Mouse (Mus musculus) fibroblast of lung, adult 2 months (primary cell): ENCODE data around the gene Bphl.
A peak's percentile ranks its signal among the peaks of the same experiment; 100 is the strongest.

Experiments
- DNase-seq: peaks from one replicate; pipeline ENCODE4 v3.0.0-alpha.2; 2011; ENCODE audit warnings: low read depth

Bphl gene

DNA sequence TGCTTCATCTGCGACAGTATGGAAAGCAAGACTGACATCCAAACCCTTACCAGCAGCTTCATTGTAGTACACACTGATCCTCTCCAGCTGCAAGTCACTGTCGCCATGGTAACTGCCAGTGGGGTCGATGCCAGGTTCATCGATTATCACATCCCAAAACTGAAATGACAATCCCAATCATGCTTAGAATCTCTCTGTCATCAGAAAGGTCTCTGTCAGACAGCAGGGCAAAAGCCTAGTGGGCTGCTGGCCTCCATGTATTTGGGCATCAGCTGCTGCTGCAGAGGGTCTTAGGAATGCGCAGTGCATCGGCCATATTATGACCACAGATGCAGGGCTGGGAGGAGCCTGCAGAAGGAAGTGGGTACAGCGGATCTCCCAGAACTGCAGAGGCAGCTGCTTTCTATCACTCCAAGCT, 51.5 kb downstream of the Bphl start:
- no peak for DNase-seq

DNA sequence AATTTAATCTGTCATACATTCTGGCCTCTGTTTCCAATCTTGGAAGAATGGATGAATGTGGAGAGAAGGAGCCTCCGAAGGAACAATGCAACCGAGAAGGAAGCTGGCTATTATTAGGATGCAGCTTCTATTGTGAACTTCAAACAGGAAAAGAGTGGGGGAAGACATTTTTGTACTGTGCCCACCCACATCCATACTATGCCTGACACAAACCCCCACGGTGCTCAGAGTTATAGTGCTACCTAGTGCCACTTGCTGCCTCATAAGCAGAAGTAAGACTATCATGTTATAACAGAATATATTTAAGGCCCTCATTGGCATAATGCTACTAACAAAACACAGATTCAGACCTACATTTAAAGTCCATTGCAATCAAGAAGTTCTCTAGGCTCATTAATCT, 52.0 kb downstream of the Bphl start:
- DNase-seq = no peak

DNA sequence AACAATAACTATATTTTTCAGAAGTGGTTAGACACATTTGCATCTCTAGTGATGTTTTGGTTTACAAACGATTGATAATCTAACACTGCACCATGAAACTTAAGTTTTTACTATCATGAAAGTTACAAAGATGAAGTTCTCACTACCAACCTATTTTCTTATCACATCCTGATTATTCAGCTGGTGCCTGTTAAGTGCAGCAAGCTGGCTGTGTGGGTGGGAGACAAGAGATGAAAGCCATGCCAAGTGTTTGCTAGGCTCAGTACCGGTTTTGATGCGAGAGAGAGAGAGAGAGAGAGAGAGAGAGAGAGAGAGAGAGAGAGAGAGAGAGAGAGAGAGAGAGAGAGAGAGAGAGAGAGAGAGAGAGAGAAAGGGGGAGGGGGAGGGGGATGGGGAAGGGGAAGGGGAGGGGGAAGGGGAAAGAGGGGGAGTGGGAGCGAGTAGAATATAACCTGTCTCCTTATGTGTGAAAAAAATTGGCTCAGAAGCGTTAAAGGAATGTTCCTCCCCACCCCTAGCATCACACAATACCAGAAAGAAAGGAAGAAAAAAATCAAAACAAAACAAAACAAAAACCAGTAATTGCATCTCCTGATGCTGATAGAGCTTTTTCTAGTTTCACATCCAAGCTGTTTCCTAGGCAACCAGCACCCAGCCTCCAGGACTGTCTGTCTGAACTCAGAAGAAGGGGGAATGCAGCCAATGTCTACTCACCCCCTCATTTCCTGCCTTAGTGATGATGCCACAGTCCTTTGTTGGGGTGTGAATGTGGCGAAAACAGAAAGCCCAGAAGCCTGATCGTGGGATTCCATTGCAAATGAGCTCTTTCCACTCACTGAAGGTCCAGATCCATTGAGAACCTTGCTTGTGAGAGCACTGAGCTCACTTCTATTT, 58.4 kb downstream of the Bphl start:
- peak; percentile 73 for DNase-seq

DNA sequence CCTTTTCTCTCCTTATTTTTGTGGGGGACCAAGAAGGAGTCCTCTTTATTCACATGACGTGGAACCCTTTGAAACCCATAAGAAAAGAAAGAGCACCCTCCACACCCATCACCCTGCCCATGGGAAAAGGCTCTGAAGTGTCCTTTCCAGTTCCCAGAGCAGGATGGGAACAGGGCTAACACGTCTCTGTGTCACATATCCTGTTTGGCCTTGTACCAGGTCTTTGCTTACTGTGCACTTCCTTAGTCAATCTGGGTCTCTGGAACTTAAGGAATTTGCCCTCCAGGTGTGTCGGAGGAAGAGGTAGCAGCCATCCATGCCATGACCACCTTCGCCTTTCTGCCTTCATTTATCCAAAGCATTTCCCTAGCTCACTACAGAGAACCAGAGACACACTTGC, 59.1 kb downstream of the Bphl start:
- DNase-seq = no peak

DNA sequence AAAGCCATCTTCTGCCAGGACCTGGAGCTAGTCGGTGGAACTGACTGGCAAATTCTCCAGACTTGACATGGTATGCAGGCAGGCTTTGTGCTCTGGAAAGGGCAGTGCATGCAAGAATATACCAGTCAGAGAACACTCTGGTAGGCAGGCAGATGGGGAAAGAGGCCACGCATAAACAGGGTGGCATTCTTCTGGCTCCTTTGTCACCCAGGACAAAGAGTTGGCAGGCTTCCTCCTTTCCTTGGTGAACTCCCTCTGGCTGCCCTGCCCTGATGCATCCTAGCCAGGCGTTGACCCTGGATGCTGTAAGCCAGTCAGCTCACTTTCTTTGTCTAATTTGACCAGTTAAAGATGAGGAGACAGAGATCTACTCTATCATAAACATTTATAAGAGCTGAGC, 59.7 kb downstream of the Bphl start:
- DNase-seq = no peak

DNA sequence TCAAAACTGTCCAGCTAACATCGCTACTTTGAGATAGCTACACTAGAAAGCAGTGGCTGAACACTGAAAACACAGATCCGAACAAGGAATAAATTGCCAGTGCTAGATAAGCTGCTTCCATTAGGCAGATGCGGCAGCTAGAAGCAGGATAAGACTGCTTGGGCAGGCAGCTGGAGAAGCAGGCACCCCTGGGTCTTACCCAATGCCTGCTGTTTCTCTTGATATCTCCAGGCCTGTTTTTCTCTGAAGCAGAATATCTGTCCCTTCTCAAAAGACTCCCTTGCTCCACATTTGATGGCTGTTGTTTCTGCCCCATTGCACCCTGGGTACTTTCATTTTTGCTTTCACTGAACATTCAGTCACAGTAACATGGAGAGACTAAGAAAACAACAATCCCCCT, 63.3 kb downstream of the Bphl start:
- no peak for DNase-seq

DNA sequence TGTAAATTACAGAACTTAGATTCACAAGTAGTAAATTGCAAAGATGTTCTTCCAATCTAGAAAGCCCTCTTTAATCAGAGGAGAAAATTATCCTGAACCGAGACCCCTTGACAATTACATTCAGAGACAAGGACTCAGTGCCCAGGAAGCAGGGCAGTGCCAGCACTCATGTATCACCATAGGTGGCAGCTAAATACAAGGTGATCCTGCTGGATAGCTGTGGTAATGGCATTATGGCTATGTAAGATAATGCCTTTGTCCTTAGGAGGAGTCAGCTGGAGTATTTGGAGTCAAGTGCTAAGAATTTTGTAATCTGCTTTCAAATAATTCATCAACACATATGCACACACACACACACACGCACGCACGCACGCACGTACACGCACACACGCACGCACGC, 63.9 kb downstream of the Bphl start:
- DNase-seq = no peak

DNA sequence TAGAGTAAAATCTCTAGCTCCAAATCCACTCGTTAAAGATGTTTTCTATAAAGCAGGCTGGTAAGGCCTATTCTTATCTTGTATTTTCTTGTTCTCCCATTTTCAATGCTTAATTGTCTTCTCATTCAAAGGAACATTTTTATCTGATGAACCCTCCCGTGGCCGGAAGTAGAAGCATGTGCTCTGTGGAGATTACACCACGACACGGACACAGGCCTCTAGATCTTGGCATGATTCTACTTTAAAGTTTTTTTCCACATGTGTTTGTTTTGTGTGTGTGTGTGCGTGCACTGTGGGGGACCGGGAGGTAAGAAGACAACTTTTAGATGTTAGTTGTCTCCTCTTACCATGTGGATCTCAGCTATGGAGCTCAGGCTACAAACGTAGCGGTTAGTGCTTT, 64.5 kb downstream of the Bphl start:
- DNase-seq = no peak

DNA sequence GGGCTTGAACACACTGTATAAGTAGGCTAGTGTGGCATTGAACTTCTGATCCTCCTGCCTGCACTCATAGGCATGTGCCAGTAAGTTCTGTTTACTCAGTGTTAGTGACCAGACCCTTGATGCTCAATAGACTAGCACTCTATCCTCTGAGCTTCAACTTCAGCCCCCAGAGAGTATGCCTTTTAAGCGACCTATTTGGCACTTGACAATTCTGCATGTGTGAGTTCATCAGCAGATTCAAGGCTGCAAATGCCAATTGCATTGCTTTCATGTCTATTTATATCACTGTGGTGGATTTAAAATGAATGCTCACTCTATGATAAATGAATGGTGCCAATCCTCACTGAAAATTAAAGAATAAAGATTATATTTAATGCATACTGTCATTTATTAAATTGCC, 68.0 kb downstream of the Bphl start:
- DNase-seq = no peak

DNA sequence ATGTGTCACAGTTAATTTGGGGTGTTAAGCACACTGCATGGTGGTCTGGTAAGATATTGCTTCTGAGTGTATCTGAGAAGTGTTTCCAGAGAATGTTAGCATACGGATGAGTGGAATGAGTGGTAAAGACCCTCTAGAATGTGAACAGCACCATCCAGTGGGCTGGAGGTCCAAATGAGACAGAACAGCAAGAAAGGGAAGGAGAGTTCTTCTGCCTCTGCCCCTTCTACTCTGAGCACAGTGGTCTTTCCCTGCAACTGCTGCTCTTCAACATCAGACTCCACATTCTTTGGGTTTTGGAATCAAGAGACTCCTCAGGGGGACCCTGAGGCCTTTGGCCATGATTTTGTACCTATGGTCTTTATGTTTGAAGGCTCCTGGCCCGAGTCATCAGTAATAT, 68.9 kb downstream of the Bphl start:
- no peak for DNase-seq

DNA sequence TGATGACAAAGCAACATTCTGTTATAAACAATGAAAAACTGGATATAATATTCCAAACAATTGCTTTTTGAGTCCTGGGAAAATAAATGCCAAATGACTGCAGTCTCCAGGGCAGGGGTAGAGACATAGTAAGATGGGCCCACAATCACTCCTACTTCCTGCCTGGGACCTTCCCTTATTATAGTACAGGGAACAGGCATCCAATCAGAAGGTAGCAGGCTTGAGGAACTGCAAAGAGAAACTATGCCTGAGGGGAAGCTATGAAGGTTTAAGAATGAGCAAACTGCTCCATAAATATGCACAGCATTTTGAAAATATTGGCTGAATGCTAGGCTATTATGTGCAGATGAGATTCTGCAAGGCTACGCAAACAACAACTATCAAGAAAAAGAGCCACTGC, 69.6 kb downstream of the Bphl start:
- DNase-seq = no peak

DNA sequence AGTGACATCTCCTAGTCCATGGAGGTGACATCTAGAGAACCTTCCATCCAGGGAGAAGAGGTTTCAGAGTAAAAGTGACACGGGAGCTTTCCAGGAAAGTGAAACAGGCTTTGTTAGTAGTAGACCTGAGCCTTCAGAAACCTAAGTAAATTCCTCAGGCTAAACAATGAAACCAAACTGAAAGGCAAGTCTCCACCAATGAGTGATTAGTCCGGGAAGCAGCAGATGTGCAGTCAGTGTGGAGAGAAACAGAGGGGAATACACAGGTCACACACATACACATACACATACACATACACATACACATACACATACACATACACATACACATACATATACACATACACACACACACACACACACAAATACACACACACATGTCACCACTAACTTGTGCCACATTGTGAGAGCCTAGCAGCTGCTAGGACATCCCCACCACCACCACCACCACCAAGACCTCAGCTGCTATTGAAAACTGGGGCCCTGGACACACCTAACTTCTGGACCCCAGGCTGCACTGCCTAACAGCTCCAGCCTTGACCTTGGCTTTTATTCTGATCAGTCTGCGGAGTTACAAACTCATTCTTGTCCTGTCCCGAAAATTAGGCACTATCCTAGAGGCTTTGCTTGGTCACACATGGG, 71.8 kb downstream of the Bphl start:
- DNase-seq = no peak

DNA sequence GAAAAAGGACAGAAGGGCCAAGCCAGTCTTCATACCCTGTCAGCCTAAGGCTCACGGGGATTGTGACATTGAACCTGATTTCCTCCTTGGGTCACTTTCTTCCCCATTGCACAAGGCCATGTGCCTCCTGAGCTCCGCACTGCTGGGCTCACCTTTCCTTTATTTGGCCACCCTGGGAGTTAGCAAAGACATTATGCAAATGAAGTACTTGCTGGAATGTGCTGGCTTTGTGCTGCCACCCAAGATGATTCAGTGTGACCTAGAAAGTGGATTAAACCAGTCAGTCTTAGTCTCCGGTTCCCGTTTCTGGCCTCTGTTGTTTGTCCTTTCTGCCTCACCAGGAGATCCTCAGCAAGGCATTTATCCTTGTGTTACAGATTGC, 72.3 kb downstream of the Bphl start:
- no peak for DNase-seq

DNA sequence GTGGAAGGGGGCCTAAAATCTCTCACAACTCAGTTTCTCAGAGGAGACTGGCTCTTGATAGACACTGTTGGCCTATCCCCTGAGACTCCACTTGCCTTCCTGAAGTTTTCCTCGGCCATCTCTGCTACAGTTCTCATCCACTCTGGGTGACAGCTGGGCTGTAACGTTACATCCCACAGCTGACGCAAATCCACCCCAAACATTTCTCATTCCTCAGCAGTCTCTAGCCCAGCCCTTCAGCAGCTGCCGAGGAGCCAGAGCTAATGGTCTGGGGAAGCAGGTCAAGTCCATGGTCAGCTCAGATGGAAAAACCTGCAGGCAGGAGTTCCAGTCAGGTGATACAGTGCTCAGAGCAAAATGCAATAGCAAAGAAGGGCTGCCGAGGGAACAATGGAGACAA, 73.6 kb downstream of the Bphl start:
- DNase-seq = no peak

DNA sequence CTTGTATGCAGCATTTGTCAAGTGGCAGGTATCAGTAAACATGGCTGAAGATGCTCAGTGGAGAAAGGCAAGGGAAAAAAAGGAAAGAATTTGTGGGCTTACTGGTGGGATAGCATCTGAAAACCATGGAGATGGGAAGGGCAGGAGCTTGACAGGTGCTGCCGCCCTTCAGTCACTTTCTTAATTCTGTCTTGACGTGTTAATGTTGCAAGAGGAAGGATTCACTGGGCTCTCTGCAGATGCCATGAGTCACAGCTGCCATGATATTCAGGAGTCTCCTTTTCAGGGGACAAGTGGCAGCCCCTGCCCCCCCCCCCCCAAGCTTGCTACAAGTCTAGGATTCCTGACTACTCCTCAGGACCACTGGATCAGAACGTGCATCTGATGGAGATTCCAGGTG, 74.5 kb downstream of the Bphl start:
- no peak for DNase-seq

DNA sequence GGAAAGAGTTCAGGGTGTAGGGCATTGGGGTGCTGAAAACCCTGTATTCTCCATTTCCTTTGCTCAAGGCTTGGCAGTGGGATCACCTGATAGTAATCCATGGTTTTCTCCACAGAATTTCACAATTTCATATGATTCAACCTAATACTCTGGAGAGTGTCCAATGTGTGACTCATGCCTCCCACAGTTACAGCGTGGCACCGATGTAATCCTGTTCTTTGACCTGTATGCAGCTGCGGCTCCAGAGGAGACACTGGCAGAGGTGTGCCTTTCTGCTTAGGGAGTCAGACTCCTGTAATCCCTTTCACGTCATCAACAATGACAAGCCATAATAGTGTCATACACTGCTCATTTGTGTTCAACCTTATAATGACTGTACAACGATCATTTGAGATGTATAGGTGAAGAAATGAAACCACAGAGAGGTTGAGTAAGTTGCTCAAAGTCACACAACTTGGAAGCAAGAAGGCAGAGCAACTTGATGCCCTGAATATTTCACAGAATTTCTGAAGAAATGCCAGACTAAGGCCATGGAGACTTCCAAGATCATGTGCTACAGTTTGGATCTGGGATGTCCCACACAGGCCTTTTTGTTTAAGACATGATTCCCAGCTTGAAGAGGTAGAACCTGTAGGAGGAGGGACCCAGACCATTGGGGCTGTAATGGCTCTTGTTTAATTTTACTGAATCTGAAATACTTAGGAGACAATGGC, 75.1 kb downstream of the Bphl start:
- peak; percentile 97 for DNase-seq

DNA sequence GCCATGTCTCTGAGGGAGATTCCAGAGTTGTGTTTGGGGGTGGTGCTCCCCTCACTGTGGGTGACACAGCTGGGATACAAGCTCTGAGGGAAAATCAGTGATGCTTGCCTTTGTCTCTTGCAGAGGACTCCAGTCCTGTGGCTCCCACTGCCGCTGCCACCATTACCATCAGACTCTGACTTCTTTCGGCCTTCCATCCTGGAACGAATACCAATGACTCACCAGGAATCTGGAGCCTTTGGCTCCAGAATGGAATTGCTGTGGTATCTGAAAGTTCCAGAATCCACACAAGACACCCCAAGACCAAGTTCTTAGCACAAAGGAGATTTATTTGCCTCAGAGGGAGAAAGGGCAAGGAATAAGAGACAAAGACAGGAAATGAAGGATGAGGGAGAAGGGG, 75.7 kb downstream of the Bphl start:
- peak; percentile 88 for DNase-seq

DNA sequence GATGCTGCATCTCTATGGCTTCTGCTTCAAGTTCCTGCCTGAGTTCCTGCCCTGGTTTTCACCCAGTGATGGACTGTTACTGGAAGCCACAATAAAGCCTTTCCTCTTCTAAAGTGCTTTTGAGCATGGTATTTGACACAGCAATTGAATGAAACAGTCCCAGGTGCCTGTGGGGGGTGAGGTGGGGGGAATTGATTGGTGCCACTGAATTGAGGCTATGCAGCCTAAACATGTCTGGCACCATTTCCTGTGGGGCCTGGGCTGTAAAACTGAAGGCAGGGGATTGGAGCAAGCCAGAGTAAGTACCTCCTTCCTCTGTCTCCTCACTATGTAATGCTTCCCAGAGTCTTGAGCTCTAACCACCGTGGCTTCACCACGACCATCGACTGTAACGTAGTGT, 77.3 kb downstream of the Bphl start:
- DNase-seq = no peak

DNA sequence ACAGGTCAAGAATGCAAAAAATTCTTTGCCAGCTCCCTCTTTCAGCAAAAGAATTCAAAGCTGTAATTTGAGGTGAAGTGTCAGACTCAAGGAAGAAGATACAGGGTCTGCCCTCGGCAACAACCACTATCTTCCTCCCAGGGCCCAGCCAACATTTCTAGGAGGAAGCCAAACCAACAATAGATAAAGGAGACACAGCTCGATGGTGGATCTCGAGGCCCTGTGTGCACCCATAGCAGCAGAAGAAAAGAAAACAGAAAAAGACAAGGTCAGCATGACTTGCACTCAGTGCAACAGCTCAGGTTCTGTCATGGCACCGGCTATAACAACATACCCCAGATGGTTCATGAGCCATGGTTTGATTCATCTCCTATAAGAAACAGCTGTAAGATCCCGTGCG, 79.1 kb downstream of the Bphl start:
- DNase-seq = no peak

DNA sequence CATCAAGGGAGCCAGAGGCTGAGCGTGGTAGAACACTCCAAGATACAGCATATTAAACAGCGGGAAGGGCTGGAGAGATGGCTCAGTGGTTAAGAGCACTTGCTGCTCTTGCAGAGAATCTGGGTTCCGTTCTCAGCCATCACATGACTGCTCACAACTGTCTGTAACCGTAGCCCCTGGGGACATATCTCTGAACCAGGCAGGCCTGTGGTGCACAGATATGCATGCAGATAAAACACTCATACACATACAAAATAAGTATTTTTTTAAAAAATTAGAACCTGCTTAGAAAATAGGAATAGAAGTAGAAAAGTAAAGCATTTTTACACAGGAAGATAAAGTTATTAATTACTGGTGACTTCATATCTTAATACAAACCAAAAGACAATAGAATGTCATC, 81.4 kb downstream of the Bphl start:
- no peak for DNase-seq

DNA sequence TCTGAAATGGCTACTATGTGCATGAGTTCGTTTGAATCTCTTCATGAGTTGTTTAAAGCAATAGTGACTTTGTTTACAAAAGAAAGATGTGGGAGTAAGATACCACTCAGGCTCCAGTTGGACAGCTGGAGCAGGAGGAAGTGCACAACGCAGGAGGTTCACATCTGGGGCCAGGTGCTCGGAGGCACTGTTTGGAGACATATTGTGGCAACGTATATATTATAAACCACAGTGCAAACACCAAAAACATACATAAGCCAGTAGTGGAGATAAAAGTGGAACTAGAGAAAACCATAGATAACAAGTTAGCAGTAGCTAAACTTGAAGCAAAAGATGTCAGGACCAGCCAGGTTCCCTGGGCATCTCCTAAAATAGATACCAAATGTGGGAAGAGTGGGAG, 82.0 kb downstream of the Bphl start:
- DNase-seq = no peak

DNA sequence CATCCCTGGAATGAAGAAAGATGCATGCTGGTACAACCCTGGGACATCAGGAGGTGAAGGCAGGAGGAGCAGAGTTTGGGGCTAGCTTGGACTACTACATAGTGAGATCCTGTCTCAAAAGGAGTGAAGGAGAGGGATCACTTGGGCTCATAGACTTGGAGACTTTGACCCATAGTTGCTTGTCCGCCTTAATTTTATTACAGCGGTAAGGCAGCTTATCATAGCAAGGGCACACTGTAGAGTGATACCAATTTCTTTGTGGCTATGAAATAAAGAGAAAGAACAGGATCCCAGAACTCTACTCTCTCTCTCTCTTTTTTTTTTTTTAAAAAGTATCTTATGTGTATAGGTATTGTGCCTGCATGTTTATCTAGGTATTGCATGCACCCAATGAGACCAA, 83.1 kb downstream of the Bphl start:
- no peak for DNase-seq
